Mouse (Mus musculus): Measurements from ENCODE around the gene Mamdc2. TPM values are rescaled to one million over a fixed set of nuclear protein-coding genes. Genes with fewer than 3 reads are reported as not detected.

The Mamdc2 gene
- polyA plus RNA-seq, 1 experiment = 19.0 TPM

GRCm38 (mm10) chr19:23435731-23436130 is 12.5 kb downstream of the Mamdc2 start:
- DNase-seq (ENCODE audit: low spot score) = no peak

DNA sequence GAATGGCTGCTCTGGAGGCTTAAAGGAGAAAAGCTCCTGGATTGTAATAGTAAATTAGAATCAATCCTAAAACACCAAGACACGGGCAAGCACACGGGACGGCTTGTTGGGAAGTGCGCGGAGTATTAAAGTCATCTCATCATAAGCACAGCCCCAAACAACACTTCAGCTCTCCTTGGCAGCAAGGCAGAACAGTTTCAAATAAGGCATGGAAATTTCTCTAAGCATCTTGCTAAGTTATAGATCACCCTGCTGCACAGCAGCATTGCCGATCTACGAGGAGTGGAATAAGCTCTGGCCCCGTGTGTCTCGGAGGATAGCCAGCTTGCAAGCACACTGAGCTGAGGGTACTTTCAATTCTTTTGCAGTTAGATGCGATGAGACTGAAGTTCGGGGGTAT is 13.8 kb downstream of the Mamdc2 start:
- DNase-seq (ENCODE audit: low spot score) = no peak

DNA sequence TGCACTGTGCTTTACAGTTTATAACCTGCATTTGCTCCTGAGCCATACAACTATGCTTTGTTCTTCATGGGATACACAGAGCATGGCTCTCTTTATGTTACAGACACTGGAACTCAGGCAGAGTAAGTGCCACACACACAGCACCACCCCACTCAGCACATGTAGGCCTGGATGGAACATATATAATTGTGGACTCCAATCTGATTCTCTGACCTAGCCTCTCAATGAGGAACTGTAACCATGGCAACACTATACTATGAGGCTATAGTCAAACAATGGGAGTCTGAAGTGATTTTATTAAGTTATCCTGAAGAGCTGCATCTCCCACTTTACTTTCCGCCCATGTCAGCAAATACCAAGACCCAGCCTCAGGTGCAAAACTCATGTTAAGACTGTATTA is 30.6 kb downstream of the Mamdc2 start:
- DNase-seq (ENCODE audit: low spot score) = no peak

GRCm38 (mm10) chr19:23410800-23411199 is 37.4 kb downstream of the Mamdc2 start:
- DNase-seq (ENCODE audit: low spot score) = no peak

DNA sequence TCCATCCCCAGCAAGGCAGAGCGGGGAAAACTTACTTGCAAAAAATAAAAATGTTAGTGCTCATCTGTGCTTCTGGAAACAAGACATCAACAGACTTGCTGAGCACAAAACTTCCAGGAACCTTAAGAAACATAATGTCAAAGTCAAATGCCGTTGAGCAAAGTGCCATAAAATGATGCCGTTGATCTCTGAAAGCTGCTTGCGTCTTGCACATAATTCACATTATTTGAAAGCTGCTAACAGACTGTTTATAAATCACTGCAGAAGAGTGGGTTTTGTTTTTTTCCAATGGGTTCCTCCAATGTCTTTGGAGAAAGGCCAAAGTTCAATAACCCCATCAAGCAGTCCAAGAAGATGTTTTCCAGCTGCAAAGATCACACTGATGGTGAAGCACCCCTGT is 37.9 kb downstream of the Mamdc2 start:
- no peak for DNase-seq (ENCODE audit: low spot score)

GRCm38 (mm10) chr19:23401469-23402135 is 46.6 kb downstream of the Mamdc2 start:
- no peak for DNase-seq (ENCODE audit: low spot score)

GRCm38 (mm10) chr19:23400485-23400884 is 47.8 kb downstream of the Mamdc2 start:
- no peak for DNase-seq (ENCODE audit: low spot score)

- DNase-seq (ENCODE audit: low spot score) = no peak
Measured at GRCm38 (mm10) chr19:23395956-23396355, 52.3 kb downstream of the Mamdc2 start.

DNA sequence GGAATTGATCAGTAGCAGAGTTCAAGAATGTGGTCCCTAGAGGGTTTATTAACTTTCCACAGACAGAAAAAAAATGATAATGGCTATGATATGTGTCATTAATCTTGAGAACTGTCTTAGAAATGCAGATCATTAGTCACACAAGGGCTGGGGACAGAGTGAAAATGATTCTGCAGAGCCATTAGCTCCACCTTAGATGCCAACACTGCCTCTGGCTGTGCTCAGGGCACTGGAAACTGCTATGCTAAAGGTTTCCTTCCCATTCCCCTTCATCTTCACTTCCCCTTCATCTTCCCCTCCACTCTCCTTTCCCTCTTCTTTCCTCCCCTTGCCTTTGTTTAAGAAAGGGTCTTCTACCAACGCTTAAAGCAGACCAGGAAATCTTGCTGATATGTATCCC is 53.6 kb downstream of the Mamdc2 start:
- DNase-seq (ENCODE audit: low spot score) = no peak

GRCm38 (mm10) chr19:23388862-23389272 is 59.4 kb downstream of the Mamdc2 start:
- no peak for DNase-seq (ENCODE audit: low spot score)

- DNase-seq (ENCODE audit: low spot score) = no peak
Measured at GRCm38 (mm10) chr19:23388083-23388861, 60.0 kb downstream of the Mamdc2 start.

GRCm38 (mm10) chr19:23382396-23382795 is 65.8 kb downstream of the Mamdc2 start:
- DNase-seq (ENCODE audit: low spot score) = no peak

- DNase-seq (ENCODE audit: low spot score) = no peak
Measured at GRCm38 (mm10) chr19:23380968-23381367, 67.3 kb downstream of the Mamdc2 start.

DNA sequence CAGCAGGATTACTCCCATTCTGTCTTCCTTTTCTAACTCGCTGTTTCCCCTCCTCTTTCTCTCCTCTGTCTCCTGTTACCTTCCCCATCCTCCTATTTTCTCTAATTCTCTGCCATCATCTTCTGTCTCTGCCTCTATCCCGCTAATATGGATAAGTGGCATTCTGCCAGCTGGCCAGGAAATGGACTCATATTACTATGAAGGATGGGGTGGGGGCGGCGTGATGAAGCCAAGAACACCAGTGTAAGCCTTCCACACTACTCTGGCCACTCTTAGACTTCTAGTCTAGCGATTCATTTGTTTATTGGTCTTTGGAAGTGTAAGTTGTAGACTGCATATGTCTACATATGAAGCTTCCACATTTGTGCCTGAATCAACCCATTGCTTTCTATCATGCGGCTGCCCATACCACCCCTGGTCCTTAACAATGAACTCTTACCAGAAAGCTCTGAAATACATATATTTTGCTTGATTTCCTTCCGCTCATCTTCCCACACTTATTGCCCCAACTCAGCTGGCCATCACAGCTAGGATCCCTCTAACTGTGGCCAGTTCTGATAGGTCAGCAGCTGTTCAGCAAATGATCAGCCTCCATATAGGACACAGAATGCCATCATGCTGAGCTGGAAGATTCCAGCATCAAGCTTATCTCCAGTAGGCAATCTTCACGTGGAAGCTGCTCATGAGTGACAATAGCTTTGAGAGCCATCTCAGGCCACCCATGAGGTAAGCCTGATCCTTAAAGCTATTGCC is 68.3 kb downstream of the Mamdc2 start:
- DNase-seq (ENCODE audit: low spot score) = no peak

DNA sequence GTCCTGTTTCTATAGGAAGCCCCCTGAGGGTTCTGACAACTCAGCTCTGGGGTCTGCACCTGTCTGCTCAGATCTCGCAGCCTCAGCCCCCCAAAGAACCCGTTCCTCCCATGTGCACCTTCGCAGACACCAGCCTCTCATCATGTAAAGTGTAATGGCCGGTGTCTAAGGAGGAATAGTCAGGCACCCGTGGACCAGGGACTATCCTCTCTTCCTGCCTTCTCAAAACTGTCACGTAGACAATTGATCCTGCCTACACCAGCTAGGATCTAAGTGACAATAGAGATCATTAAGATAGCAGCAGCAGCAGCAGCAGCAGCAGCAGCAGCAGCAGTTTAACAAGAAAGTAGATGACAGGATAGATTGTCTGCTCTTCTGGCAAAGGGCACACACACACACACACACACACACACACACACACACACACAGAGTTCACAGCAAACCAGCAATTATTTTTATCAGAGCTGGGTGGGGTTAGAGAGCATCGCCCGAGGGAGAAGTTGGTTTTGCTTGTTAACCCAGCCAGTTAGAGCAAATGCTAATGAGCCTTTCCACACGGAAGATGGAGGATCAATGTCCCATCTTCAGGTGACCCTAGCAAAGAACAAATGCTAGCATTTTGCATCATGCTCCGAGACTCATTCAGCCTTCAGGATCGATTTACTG is 71.6 kb downstream of the Mamdc2 start:
- DNase-seq (ENCODE audit: low spot score) = no peak

DNA sequence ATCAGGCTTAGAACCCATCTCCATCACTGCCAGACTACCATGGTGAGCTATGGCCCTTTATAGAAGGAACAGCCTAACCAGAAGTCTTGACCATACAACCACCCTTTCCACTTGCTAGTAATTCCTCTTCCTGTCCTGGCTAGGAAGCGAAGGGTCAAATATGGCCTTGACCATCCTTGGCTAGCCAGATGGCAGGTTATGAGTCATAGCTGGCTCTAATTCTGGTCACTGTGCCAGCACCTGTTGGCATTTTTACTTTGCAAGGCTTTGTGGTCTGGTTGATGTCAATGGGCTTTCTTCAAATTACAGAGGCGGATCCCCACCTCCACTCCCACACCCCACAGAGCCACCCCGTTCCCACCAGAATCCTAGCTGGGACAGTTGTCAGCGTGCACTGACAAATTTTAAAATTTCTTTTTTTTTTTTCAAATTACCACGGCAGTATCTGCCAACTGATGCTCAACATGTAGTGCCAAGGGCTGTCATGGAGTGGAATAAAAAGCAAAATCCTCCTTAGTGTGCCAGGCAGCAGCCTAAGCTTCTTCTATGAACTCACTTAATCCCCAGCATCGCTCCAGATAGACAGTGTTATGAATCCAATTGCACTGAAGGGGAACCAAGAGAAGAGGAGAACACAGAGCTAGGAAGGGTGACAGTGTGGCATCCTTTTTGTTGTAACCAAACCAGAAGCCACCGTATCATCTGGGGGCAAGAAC is 73.1 kb downstream of the Mamdc2 start:
- no peak for DNase-seq (ENCODE audit: low spot score)

- no peak for DNase-seq (ENCODE audit: low spot score)
Measured at GRCm38 (mm10) chr19:23373728-23374127, 74.5 kb downstream of the Mamdc2 start.

GRCm38 (mm10) chr19:23373287-23373686 is 75.0 kb downstream of the Mamdc2 start:
- DNase-seq (ENCODE audit: low spot score) = peak; percentile 29

DNA sequence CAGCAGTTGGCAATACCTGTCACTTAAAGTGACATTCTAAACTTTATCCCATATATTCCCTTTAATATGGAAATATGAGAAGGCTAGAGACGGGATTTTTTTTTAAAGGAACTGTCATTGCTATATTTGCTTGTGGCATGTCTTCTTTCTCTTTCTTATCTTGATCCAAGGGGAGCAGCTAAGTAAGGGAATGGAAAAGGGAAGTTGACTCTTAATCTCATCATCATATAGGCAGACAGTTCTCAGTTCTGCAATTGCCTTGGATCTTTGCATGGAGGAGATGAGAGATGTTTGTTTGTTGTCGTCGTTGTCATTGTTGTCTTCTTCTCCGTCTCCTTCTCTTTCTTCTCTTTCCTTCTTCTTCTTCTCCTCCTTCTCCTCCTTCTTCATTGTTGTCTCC is 79.0 kb downstream of the Mamdc2 start:
- DNase-seq (ENCODE audit: low spot score) = no peak

- DNase-seq (ENCODE audit: low spot score) = no peak
Measured at GRCm38 (mm10) chr19:23362006-23362405, 86.2 kb downstream of the Mamdc2 start.

GRCm38 (mm10) chr19:23361124-23361523 is 87.1 kb downstream of the Mamdc2 start:
- DNase-seq (ENCODE audit: low spot score) = no peak
